Mouse (Mus musculus): ENCODE data around the gene Hdgfl3. TPM values are rescaled to one million over a fixed set of nuclear protein-coding genes. Genes with fewer than 3 reads are reported as not detected.

Hdgfl3 gene
- total RNA-seq, 1 experiment, result 3.7 TPM

DNA sequence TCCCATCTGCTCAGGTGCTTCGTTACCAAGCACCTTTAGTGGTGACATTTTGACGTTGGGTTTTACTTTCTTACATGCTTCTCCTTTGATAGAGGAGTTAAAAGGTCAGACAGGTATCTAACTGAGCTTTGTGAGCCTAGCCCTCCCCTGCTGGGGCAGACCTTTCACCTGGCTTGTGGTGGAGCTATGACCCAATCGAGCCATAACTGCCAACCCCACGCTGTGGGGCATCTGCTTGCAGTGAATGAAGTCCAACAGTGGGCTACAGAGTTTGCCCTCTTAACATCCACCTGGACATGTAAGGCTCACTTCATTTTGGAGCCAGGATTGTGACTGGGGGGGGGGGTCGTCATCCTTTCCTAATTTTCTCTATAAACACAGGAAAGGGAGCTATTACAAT lies 54.0 kb downstream of the Hdgfl3 start:
- Histone ChIP-seq H3K9ac (ENCODE audit: insufficient read depth, low read depth, low read length, poor library complexity, severe bottlenecking) (no peak overlapping the region), H3K36me3 (ENCODE audit: control insufficient read depth, insufficient read depth, low read length, poor library complexity, severe bottlenecking) (no peaks in the 10 kb centered on the region), H3K27ac (ENCODE audit: insufficient read depth, low read depth, low read length, poor library complexity, severe bottlenecking) (no peak overlapping the region), H3K4me1 (ENCODE audit: control insufficient read depth in 2 of 2, insufficient read depth in 2 of 2, low read length in 2 of 2, poor library complexity in 1 of 2) (no peaks in the 10 kb centered on the region), H3K9me3 (ENCODE audit: control insufficient read depth, insufficient read depth, low read depth, low read length) (no peaks in the 10 kb centered on the region), H3K4me3 (ENCODE audit: insufficient read depth in 1 of 2, low read depth in 1 of 2, low read length in 2 of 2, poor library complexity in 1 of 2, severe bottlenecking in 1 of 2) (no peak overlapping the region)
- DNase-seq (ENCODE audit: low read depth, low spot score), result no peak
- in situ Hi-C loops (cut with MboI; ENCODE audit: low sequenced_read_pairs in 2 of 2, unreplicated experiment in 2 of 2), result no loop called here
- TF ChIP-seq MAFK (IDR thresholded peaks at IDR 0.05; ENCODE audit: insufficient read depth, low read depth, low read length), result no peak
- no peak for TF ChIP-seq HCFC1 (IDR thresholded peaks at IDR 0.05; ENCODE audit: borderline replicate concordance, insufficient read depth, low read length)

GRCm38 (mm10) chr7:81875372-81875771 lies 58.9 kb downstream of the Hdgfl3 start:
- Histone ChIP-seq H3K36me3 (ENCODE audit: control insufficient read depth, insufficient read depth, low read length, poor library complexity, severe bottlenecking) (no peaks in the 10 kb centered on the region), H3K27ac (ENCODE audit: insufficient read depth, low read depth, low read length, poor library complexity, severe bottlenecking) (no peak overlapping the region), H3K9me3 (ENCODE audit: control insufficient read depth, insufficient read depth, low read depth, low read length) (no peaks in the 10 kb centered on the region), H3K4me3 (ENCODE audit: insufficient read depth in 1 of 2, low read depth in 1 of 2, low read length in 2 of 2, poor library complexity in 1 of 2, severe bottlenecking in 1 of 2) (no peak overlapping the region), H3K9ac (ENCODE audit: insufficient read depth, low read depth, low read length, poor library complexity, severe bottlenecking) (no peak overlapping the region), H3K4me1 (ENCODE audit: control insufficient read depth in 2 of 2, insufficient read depth in 2 of 2, low read length in 2 of 2, poor library complexity in 1 of 2) (no peaks in the 10 kb centered on the region; a peak in 1 of 4 replicates)
- no peak for DNase-seq (ENCODE audit: low read depth, low spot score)
- in situ Hi-C loops (cut with MboI; ENCODE audit: low sequenced_read_pairs in 2 of 2, unreplicated experiment in 2 of 2), result no loop called here
- TF ChIP-seq ZC3H11A (IDR thresholded peaks at IDR 0.05; ENCODE audit: borderline replicate concordance, low read depth, low read length) (no peak), CHD2 (IDR thresholded peaks at IDR 0.05; ENCODE audit: low read depth, low read length) (no peak)

DNA sequence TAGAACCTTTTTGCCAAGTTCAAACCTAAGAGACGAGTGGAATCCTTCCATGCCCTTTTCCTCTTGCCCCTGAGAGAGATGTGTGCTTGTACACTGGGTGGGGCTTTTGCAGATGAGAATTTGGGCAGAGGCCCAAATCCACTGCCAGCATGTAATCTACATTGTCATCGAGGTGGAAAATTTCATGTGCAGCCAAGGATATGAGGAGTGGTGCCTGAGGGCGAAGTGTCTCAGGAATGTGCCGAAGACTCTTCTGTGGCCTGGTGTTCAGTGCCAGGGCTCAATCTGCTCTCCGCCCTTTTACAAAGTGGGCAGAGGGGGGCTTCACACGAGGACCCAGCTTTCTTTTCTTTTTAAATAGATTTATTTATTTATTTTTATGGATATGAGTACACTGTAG lies 59.6 kb downstream of the Hdgfl3 start:
- Histone ChIP-seq H3K9ac (ENCODE audit: insufficient read depth, low read depth, low read length, poor library complexity, severe bottlenecking) (no peak overlapping the region), H3K9me3 (ENCODE audit: control insufficient read depth, insufficient read depth, low read depth, low read length) (no peaks in the 10 kb centered on the region), H3K27ac (ENCODE audit: insufficient read depth, low read depth, low read length, poor library complexity, severe bottlenecking) (no peak overlapping the region), H3K36me3 (ENCODE audit: control insufficient read depth, insufficient read depth, low read length, poor library complexity, severe bottlenecking) (no peaks in the 10 kb centered on the region), H3K4me3 (ENCODE audit: insufficient read depth in 1 of 2, low read depth in 1 of 2, low read length in 2 of 2, poor library complexity in 1 of 2, severe bottlenecking in 1 of 2) (no peak overlapping the region), H3K4me1 (ENCODE audit: control insufficient read depth in 2 of 2, insufficient read depth in 2 of 2, low read length in 2 of 2, poor library complexity in 1 of 2) (no peaks in the 10 kb centered on the region; a peak in 1 of 4 replicates)
- in situ Hi-C loops (cut with MboI; ENCODE audit: low sequenced_read_pairs in 2 of 2, unreplicated experiment in 2 of 2), result no loop called here
- no peak for DNase-seq (ENCODE audit: low read depth, low spot score)
- no peak for TF ChIP-seq ZNF384 (IDR thresholded peaks at IDR 0.05; ENCODE audit: low read depth, low read length)

DNA sequence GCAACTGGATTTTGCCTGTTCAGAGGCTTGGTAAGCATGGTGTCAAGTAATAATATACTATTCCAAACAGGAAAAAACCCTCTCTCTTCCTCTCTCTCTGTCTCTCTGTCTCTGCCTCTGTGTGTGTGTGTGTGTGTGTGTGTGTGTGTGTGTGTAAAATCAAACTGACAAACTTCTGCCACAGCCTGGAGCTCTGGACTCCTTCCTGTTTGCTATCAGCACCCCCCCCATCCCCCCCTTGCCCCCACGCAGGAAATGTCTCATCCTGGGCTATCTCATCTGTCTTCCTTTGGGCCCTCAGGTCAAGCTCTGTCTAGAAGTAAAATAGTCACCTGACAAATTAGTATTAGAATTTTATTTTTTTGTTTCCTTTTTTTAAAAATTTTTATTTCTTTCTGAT lies 60.5 kb downstream of the Hdgfl3 start:
- H3K9ac ChIP-seq (ENCODE audit: insufficient read depth, low read depth, low read length, poor library complexity, severe bottlenecking), result no peak overlapping the region
- H3K36me3 ChIP-seq (ENCODE audit: control insufficient read depth, insufficient read depth, low read length, poor library complexity, severe bottlenecking), result no peaks in the 10 kb centered on the region
- no peak for DNase-seq (ENCODE audit: low read depth, low spot score)
- no peak overlapping the region for H3K27ac ChIP-seq (ENCODE audit: insufficient read depth, low read depth, low read length, poor library complexity, severe bottlenecking)
- no peaks in the 10 kb centered on the region; a peak in 1 of 4 replicates for H3K4me1 ChIP-seq (ENCODE audit: control insufficient read depth in 2 of 2, insufficient read depth in 2 of 2, low read length in 2 of 2, poor library complexity in 1 of 2)
- in situ Hi-C loops (cut with MboI; ENCODE audit: low sequenced_read_pairs in 2 of 2, unreplicated experiment in 2 of 2), result no loop called here
- TF ChIP-seq MAFK (IDR thresholded peaks at IDR 0.05; ENCODE audit: insufficient read depth, low read depth, low read length) (no peak), HCFC1 (IDR thresholded peaks at IDR 0.05; ENCODE audit: borderline replicate concordance, insufficient read depth, low read length) (no peak), CHD2 (IDR thresholded peaks at IDR 0.05; ENCODE audit: low read depth, low read length) (no peak), ZC3H11A (IDR thresholded peaks at IDR 0.05; ENCODE audit: borderline replicate concordance, low read depth, low read length) (no peak), ZNF384 (IDR thresholded peaks at IDR 0.05; ENCODE audit: low read depth, low read length) (no peak)
- H3K4me3 ChIP-seq (ENCODE audit: insufficient read depth in 1 of 2, low read depth in 1 of 2, low read length in 2 of 2, poor library complexity in 1 of 2, severe bottlenecking in 1 of 2), result no peak overlapping the region
- no peaks in the 10 kb centered on the region for H3K9me3 ChIP-seq (ENCODE audit: control insufficient read depth, insufficient read depth, low read depth, low read length)

- TF ChIP-seq ZNF384 (IDR thresholded peaks at IDR 0.05; ENCODE audit: low read depth, low read length), result no peak
- no peak for TF ChIP-seq MAFK (IDR thresholded peaks at IDR 0.05; ENCODE audit: insufficient read depth, low read depth, low read length)
- no peak for TF ChIP-seq ZC3H11A (IDR thresholded peaks at IDR 0.05; ENCODE audit: borderline replicate concordance, low read depth, low read length)
- TF ChIP-seq CHD2 (IDR thresholded peaks at IDR 0.05; ENCODE audit: low read depth, low read length), result no peak
- TF ChIP-seq HCFC1 (IDR thresholded peaks at IDR 0.05; ENCODE audit: borderline replicate concordance, insufficient read depth, low read length), result no peak
- in situ Hi-C loops (cut with MboI; ENCODE audit: low sequenced_read_pairs in 2 of 2, unreplicated experiment in 2 of 2), result no loop called here
- Histone ChIP-seq H3K4me3 (ENCODE audit: insufficient read depth in 1 of 2, low read depth in 1 of 2, low read length in 2 of 2, poor library complexity in 1 of 2, severe bottlenecking in 1 of 2) (no peak overlapping the region), H3K36me3 (ENCODE audit: control insufficient read depth, insufficient read depth, low read length, poor library complexity, severe bottlenecking) (no peaks in the 10 kb centered on the region), H3K27ac (ENCODE audit: insufficient read depth, low read depth, low read length, poor library complexity, severe bottlenecking) (no peak overlapping the region), H3K9me3 (ENCODE audit: control insufficient read depth, insufficient read depth, low read depth, low read length) (no peaks in the 10 kb centered on the region), H3K9ac (ENCODE audit: insufficient read depth, low read depth, low read length, poor library complexity, severe bottlenecking) (no peak overlapping the region), H3K4me1 (ENCODE audit: control insufficient read depth in 2 of 2, insufficient read depth in 2 of 2, low read length in 2 of 2, poor library complexity in 1 of 2) (peaks cover 2 to 4% of the 10 kb centered on the region in 2 experiments; a peak in 2 of 4 replicates)
- no peak for DNase-seq (ENCODE audit: low read depth, low spot score)
Measured at GRCm38 (mm10) chr7:81872493-81873013, 61.7 kb downstream of the Hdgfl3 start.
